8 mouse cellular contexts compared by ENCODE assay signal in the genomic region with DNA sequence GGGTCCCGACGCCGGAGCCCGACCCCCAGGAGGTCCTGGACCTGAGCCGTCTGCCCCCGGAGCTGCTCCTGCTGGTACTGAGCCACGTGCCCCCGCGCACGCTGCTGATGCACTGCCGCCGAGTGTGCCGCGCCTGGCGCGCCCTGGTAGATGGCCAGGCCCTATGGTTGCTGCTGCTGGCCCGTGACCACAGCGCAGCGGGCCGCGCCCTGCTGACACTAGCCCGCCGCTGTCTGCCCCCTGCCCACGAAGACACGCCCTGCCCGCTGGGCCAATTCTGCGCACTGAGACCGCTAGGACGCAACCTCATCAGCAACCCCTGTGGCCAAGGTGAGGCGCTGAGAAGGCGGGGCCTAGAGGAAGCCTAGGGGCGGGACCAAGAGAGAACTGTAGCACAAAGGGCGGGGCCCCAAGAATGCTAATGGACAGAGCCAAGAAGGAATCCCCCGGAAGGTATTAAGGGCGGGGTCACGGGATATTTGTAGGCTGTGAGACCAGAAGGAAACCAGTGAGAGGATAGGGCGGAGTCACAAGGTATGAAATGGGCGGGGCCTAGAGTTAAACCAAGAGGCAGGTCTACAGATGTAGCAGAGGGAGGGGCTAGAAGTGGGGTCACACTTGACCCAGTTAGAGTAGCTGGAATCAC. TPM values are rescaled to one million over a fixed set of nuclear protein-coding genes. Genes with fewer than 3 reads are reported as not detected.
DNase-seq lines count a peak whose midpoint lies in the region; ATAC-seq lines count a peak whose summit lies in the region.

No protein-coding gene starts in this region.

- intact Hi-C loops in left cerebral cortex, postnatal 10 days (cut with DNase I), result no loop called here

- H3K27me3 ChIP-seq in intestine, embryonic 14.5 days (replicated peaks; ENCODE audit: control insufficient read depth, insufficient read depth, low read length), result peaks cover 15% of the 10 kb centered on the region

- WGBS in intestine, embryonic 14.5 days, result 2% methylated on average over 32 of the region's 38 CpGs

- peak overlapping the region; percentile 77 for H3K4me2 ChIP-seq in intestine, embryonic 14.5 days (ENCODE audit: low read length)

- H3K36me3 ChIP-seq in intestine, embryonic 14.5 days (ENCODE audit: control insufficient read depth, insufficient read depth, low read length), result no peaks in the 10 kb centered on the region

- H3K4me3 ChIP-seq in intestine, embryonic 14.5 days (ENCODE audit: low read depth, low read length), result peak overlapping the region; percentile 50

- DNase-seq in adrenal gland, adult 2 months, result peak; percentile 69
- peak; percentile 19 to 45 for DNase-seq in gastrocnemius, adult 8-10 months (ENCODE audit: low spot score in 2 of 2)
- peak; percentile 82 for DNase-seq in intestine, embryonic 14.5 days (ENCODE audit: low spot score)
- peak; percentile 71 to 86 for DNase-seq in left cerebral cortex, postnatal 10 days (ENCODE audit: extremely low spot score in 1 of 2, low spot score in 2 of 2)
- peak; percentile 83 to 91 for DNase-seq in right cerebral cortex, postnatal 10 days (ENCODE audit: low spot score in 2 of 2)
- DNase-seq in urinary bladder, postnatal 25 days (ENCODE audit: low spot score), result peak; percentile 54

- 0 out of 2 replicates have a peak, but pooled peaks cover 6% of the 10 kb centered on the region for H3K4me1 ChIP-seq in intestine, embryonic 14.5 days (replicated peaks; ENCODE audit: control insufficient read depth, insufficient read depth, low read length)

- H3K27ac ChIP-seq in intestine, embryonic 14.5 days (ENCODE audit: low read depth), result no peak overlapping the region

- H3K9me3 ChIP-seq in intestine, embryonic 14.5 days (ENCODE audit: control insufficient read depth, low read length), result no peaks in the 10 kb centered on the region

- peak overlapping the region; percentile 39 for H3K9ac ChIP-seq in intestine, embryonic 14.5 days (ENCODE audit: low read length)

- peak; percentile 77 for ATAC-seq in common myeloid progenitor, adult 5-6 weeks (replicated peaks; ENCODE audit: low read depth, poor library complexity, severe bottlenecking)
- peak; percentile 87 for ATAC-seq in intestine, embryonic 14.5 days (replicated peaks; ENCODE audit: low FRiP score, low TSS enrichment, low read depth)
- ATAC-seq in megakaryocyte progenitor cell, adult 5-6 weeks (replicated peaks; ENCODE audit: poor library complexity), result peak; percentile 91

RNA-seq across cellular contexts. Expression of gene Fbxo27, which starts 0.8 kb away (rescaled TPM):
- total RNA-seq in adrenal gland, adult 2 months (2021), result 1 to 10 TPM; 1.7 to 2.6 TPM
- polyA plus RNA-seq in adrenal gland, adult 2 months (2012; rRNA removed), result 6.6 and 8.5 TPM in 2 replicates
- not detected in 2 replicates for total RNA-seq in common myeloid progenitor, adult 5-6 weeks (2017)
- total RNA-seq in gastrocnemius, adult 8-10 months (2022), result under 1 TPM in 3 of 4 experiments, not detected in 1; 0.12 to 0.68 (median 0.13) TPM
- polyA plus RNA-seq in intestine, embryonic 14.5 days (2014; fragmentation: Nextera tagmentation; extraction: Ambion mirVana), result 2.8 and 3.8 TPM in 2 replicates
- 10 to 100 TPM; 16.0 to 19.8 TPM for total RNA-seq in left cerebral cortex, postnatal 10 days (2021)
- 1.1 and 1.4 TPM in 2 replicates for total RNA-seq in megakaryocyte progenitor cell, adult 5-6 weeks (2015)
- 0.24 and 0.75 TPM in 2 replicates for total RNA-seq in megakaryocyte progenitor cell, adult 5-6 weeks (2017)

RNA-seq across cellular contexts. Expression of gene Fbxo17, which starts 23.2 kb away (rescaled TPM):
- 1 to 10 TPM; 2.0 to 5.3 TPM for total RNA-seq in adrenal gland, adult 2 months (2021)
- 11.1 and 14.1 TPM in 2 replicates for polyA plus RNA-seq in adrenal gland, adult 2 months (2012; rRNA removed)
- 2.1 and 4.1 TPM in 2 replicates for total RNA-seq in common myeloid progenitor, adult 5-6 weeks (2017)
- 1 to 10 TPM; 4.0 to 7.0 (median 5.6) TPM for total RNA-seq in gastrocnemius, adult 8-10 months (2022)
- polyA plus RNA-seq in intestine, embryonic 14.5 days (2014; fragmentation: Nextera tagmentation; extraction: Ambion mirVana), result 6.2 and 7.6 TPM in 2 replicates
- 1 to 10 TPM; 1.5 to 2.5 TPM for total RNA-seq in left cerebral cortex, postnatal 10 days (2021)
- 1.6 and 2.2 TPM in 2 replicates for total RNA-seq in megakaryocyte progenitor cell, adult 5-6 weeks (2015)
- total RNA-seq in megakaryocyte progenitor cell, adult 5-6 weeks (2017), result 1.7 and 4.1 TPM in 2 replicates

RNA-seq across cellular contexts. Expression of gene Mrps12, which starts 48.2 kb away (rescaled TPM):
- total RNA-seq in adrenal gland, adult 2 months (2021), result 10 to 100 TPM; 74.6 to 82.1 TPM
- 217 and 245 TPM in 2 replicates for polyA plus RNA-seq in adrenal gland, adult 2 months (2012; rRNA removed)
- total RNA-seq in common myeloid progenitor, adult 5-6 weeks (2017), result 37.4 and 42.2 TPM in 2 replicates
- total RNA-seq in gastrocnemius, adult 8-10 months (2022), result 10 to 100 TPM; 36.1 to 42.4 (median 40.5) TPM
- polyA plus RNA-seq in intestine, embryonic 14.5 days (2014; fragmentation: Nextera tagmentation; extraction: Ambion mirVana), result 152 and 157 TPM in 2 replicates
- 10 to 100 TPM; 53.9 to 54.7 TPM for total RNA-seq in left cerebral cortex, postnatal 10 days (2021)
- 104 and 122 TPM in 2 replicates for total RNA-seq in megakaryocyte progenitor cell, adult 5-6 weeks (2015)
- 44.1 and 59.1 TPM in 2 replicates for total RNA-seq in megakaryocyte progenitor cell, adult 5-6 weeks (2017)

RNA-seq across cellular contexts. Expression of gene Sars2, which starts 48.3 kb away (rescaled TPM):
- total RNA-seq in adrenal gland, adult 2 months (2021), result 10 to 100 TPM; 16.5 to 21.2 TPM
- 42.6 and 43.0 TPM in 2 replicates for polyA plus RNA-seq in adrenal gland, adult 2 months (2012; rRNA removed)
- total RNA-seq in common myeloid progenitor, adult 5-6 weeks (2017), result 8.7 and 14.2 TPM in 2 replicates
- 10 to 100 TPM; 12.3 to 13.5 (median 12.6) TPM for total RNA-seq in gastrocnemius, adult 8-10 months (2022)
- 27.1 and 30.2 TPM in 2 replicates for polyA plus RNA-seq in intestine, embryonic 14.5 days (2014; fragmentation: Nextera tagmentation; extraction: Ambion mirVana)
- total RNA-seq in left cerebral cortex, postnatal 10 days (2021), result 10 to 100 TPM; 15.6 to 16.0 TPM
- 8.1 and 8.8 TPM in 2 replicates for total RNA-seq in megakaryocyte progenitor cell, adult 5-6 weeks (2015)
- total RNA-seq in megakaryocyte progenitor cell, adult 5-6 weeks (2017), result 13.5 and 15.7 TPM in 2 replicates

Comparison
In these comparisons a context has a peak if more than half of its experiments do, and no peak if none do; other contexts are left out.
1. DNase-seq: peak in every context shown above with its lines; median percentile 87 in right cerebral cortex, postnatal 10 days; 82 in intestine, embryonic 14.5 days; 78 in left cerebral cortex, postnatal 10 days; 69 in adrenal gland, adult 2 months; 54 in urinary bladder, postnatal 25 days; 32 in gastrocnemius, adult 8-10 months.
2. RNA of gene Fbxo27, which starts 0.8 kb away (total RNA-seq): 16.0 to 19.8 TPM in left cerebral cortex, postnatal 10 days; 1.7 to 2.6 TPM in adrenal gland, adult 2 months, 0.24 to 1.4 TPM in megakaryocyte progenitor cell, adult 5-6 weeks, 0.12 to 0.68 TPM in gastrocnemius, adult 8-10 months and not detected in common myeloid progenitor, adult 5-6 weeks; every median in the first group is over 4 times any median in the second.
3. Peak in every context shown above with its lines, with median percentiles within 50 percentile points of each other: ATAC-seq.